Mouse (Mus musculus) lung, adult 2 months (tissue): Measurements from ENCODE around the gene Txlna.

Experiments used
- CTCF ChIP-seq: fragments of 200-500 bp; IDR thresholded peaks from 2 replicates; pipeline ENCODE4 v1.5.1; 2011; ENCODE audit warnings: mild to moderate bottlenecking, low read length, control low read depth; ENCODE audit not compliant: insufficient read depth
- POLR2A ChIP-seq: fragments of 200-500 bp; IDR thresholded peaks from 2 replicates; pipeline ENCODE4 v1.6.1; 2011; ENCODE audit warnings: low read depth, mild to moderate bottlenecking, control low read depth, low read length, borderline replicate concordance; ENCODE audit errors: extremely low read depth

DNA sequence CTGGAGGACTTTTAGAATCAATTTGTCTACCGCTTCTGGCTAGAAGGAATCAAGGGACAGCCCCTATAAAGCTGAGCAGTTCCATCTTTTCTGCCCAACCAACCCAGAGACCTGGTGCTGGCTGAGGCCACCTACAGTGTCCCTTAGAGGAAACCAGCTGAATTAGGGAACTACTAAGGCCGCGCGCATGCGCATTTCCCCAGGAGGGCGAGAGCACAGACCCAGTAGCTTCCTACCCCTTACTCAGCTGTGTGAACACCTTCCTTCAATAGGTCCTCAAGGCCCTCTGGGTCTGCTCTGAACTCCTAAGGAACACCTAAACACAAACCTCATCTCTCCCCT is 15.9 kb downstream of the Txlna start:
- TF ChIP-seq CTCF (no peak), POLR2A (peak; percentile 3; the same call in 1 of the 2 replicates)
